Mouse (Mus musculus): ENCODE data around the gene Gipc2.

The Gipc2 gene

DNA sequence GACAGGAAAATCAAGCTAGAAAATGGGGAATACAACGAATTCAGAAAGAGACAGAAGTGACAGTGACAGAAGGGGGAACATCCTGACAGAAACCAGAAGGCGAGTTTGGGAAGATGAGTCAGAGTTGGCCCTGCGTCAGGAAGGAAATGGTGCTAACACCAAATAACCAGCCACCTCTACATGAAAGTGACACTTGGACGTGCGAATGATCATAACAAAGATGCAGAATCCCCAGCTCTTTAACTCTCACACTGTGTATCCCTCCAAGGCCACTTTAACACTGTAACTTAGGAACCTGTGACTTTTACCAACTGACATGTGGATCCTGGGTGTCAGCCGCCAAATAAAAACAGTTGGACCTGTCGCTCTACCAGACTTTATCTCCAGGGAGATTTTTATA is 16.6 kb downstream of the Gipc2 start:
- no peak for TF ChIP-seq GATA4 (IDR thresholded peaks at IDR 0.05; ENCODE audit: insufficient replicate concordance, low read length)

DNA sequence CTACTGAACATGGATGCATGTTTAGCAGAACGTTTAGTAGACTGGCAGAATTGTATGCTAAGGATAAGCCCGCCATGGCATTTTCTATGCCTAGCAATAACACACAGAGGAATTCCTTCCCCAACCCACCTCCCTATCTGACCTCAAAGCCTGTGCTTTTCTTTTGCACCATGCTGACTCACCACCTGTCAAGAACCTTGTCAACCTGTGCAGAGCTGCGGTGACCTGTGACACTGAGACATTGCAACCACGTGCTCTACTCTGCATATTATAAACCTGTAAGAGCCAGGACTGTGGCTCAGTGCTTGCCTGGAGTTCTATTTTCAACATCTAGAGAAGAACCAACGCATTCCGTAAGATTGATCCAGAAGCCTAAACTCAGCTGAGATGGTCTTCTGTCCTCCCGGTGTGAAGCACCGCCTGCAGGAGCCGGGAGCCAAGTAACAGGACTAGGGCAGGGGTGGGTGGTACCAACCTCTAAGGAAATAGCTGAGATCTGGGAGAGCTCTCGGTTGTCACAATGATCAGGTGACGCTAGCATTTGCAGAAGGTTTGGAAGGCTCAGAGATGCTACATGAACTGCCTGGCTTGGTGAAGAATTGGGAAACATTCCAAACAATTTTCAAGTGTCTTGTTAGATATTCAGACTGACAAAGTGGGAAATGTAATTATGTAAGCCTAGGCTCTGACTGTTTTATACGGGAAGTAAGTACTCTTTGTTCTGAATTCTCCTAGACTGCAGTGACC is 18.8 kb downstream of the Gipc2 start:
- no peak for TF ChIP-seq GATA4 (IDR thresholded peaks at IDR 0.05; ENCODE audit: insufficient replicate concordance, low read length)

- no peak for TF ChIP-seq GATA4 (IDR thresholded peaks at IDR 0.05; ENCODE audit: insufficient replicate concordance, low read length)
These were observed 20.8 kb downstream of the Gipc2 start for GRCm38 (mm10) chr3:152145186-152145585.

GRCm38 (mm10) chr3:152142989-152143695 is 22.9 kb downstream of the Gipc2 start:
- TF ChIP-seq GATA4 (IDR thresholded peaks at IDR 0.05; ENCODE audit: insufficient replicate concordance, low read length): no peak; the same call in 1 of the 2 replicates

DNA sequence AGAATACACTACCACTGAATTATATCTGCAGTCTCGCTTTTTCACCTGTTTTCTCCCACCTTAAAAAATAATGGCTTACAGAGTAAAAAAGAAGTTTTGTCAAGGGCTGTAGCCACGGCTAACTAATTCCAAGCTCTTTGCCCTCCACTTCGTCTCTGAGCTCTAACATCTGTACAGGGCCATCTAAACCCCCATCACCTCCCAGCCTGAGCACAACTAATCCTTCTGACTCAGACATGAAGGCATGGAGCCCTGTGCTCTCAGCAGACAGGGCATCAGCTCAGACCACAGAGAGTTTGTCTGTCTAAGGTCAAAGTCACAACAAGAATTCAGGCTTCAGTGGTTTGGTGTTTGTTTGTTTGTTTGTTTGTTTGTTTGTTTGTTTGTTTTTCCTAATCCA is 23.9 kb downstream of the Gipc2 start:
- TF ChIP-seq GATA4 (IDR thresholded peaks at IDR 0.05; ENCODE audit: insufficient replicate concordance, low read length): no peak

DNA sequence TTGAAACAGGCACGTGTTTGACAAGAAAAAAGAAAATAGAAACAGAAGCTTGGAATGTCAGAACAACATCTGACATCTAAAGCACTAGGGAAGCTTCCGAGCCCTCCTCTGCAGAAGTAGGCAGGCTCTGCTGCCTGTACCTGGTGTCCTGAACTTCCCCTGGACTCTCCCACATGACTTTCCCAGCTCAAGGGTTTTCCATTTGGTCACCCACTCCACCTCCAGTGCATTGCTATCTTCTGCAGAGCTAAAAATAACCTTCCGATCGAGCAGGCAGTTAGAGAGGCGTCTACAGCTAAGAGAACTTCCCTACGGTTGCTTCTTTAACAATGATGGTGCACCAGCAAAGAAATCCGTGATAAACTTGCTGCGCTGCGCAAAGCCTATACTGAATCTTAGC is 32.4 kb downstream of the Gipc2 start:
- no peak for TF ChIP-seq GATA4 (IDR thresholded peaks at IDR 0.05; ENCODE audit: insufficient replicate concordance, low read length)

DNA sequence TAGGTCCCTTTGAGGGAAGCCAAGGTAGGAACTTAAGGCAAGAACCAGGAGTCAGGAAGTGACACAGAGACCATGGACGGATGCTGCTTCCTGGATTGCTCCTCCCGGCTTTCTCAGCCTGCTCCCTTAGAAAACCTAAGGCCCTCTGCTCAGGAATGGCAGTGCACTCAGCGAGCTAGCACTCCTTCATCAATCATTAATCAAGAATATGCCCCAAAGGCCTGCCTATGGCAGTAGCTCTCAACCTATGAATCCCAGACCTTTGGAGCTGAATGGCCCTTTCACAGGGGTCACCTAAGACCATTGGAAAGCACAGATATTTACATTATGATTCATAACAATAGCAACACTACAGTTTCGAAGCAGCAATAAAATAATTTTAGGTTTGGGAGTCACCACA is 35.1 kb downstream of the Gipc2 start:
- no peak for TF ChIP-seq GATA4 (IDR thresholded peaks at IDR 0.05; ENCODE audit: insufficient replicate concordance, low read length)

DNA sequence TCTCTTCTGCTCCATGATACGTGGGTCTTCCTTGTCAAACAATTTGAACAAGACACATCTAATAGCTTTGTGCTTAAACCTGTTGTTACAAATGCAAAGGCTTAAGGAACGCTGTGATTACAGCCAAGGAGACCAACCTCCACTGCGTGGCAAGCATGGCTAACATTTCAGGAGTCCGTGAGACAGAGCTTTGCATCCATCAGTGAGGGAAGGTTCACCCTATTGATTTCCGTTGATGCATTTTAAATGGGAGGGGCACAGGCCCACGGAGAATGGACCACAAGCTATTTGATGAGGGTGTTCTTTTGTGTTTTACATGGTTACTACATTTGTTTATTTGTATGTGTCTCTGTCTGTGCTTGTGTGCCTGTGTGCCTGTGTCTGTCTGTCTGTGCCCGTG is 37.4 kb downstream of the Gipc2 start:
- no peak for TF ChIP-seq GATA4 (IDR thresholded peaks at IDR 0.05; ENCODE audit: insufficient replicate concordance, low read length)

DNA sequence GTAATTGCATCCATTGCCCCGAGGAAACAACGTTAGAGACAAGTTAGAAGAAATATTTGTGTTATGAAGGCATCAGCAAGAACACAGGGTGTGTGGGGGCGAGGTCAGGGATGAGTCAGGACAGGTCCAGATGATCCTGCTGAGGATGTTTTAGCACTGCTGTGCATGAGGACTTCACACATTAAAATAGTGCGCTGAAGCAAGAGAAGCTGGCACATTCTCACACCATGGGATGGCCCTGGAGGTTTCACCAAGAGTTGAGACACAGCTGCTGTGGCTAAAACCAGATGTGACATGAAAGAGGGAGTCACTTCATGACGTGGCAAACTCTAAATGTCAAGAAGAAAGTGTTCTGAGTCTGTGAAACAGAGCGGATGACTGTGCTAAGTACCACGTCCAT is 38.9 kb downstream of the Gipc2 start:
- no peak for TF ChIP-seq GATA4 (IDR thresholded peaks at IDR 0.05; ENCODE audit: insufficient replicate concordance, low read length)

GRCm38 (mm10) chr3:152122720-152123119 is 43.3 kb downstream of the Gipc2 start:
- no peak for TF ChIP-seq GATA4 (IDR thresholded peaks at IDR 0.05; ENCODE audit: insufficient replicate concordance, low read length)

DNA sequence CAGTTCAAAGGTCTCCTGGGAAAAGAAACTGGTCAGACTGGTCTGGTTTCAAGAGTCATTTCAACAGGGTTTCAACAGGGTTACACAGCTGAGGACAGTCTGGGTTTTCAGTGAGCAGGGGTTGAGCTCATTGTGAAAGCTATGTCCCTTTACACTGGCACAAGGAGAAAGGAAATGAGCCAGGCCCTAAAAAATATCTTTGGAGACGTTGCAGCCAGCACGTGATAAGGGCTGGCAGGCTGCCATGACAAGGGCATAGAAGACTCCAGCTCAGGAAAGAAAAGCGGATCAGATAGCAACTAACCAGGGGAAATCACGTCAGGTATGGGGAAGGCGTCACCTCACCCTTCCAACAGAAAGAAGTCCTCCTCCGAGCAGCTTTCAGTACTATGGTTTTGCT is 43.9 kb downstream of the Gipc2 start:
- TF ChIP-seq GATA4 (IDR thresholded peaks at IDR 0.05; ENCODE audit: insufficient replicate concordance, low read length): peak; percentile 13; the same call in 1 of the 2 replicates

- no peak for TF ChIP-seq GATA4 (IDR thresholded peaks at IDR 0.05; ENCODE audit: insufficient replicate concordance, low read length)
These were observed 44.6 kb downstream of the Gipc2 start for GRCm38 (mm10) chr3:152121169-152122009.

DNA sequence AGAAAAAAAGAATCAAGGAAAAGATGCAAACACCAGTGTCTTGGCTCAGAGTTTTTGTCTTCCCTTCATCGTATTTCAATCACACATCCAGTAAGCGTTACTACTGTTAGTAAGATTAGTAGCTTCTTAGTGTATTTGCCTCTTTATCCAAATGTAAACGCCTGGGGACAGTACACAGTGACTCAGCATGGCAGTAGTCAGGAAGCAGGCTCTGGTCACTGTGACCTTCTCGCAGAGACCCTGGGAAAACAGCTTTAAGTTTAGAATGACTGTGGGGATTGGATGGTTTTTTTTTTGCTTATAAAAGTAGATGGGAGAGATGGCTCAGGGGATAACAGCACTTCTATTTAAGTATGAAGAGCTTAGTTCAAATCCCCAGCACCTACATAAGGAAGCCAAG is 46.0 kb downstream of the Gipc2 start:
- TF ChIP-seq GATA4 (IDR thresholded peaks at IDR 0.05; ENCODE audit: insufficient replicate concordance, low read length): no peak

DNA sequence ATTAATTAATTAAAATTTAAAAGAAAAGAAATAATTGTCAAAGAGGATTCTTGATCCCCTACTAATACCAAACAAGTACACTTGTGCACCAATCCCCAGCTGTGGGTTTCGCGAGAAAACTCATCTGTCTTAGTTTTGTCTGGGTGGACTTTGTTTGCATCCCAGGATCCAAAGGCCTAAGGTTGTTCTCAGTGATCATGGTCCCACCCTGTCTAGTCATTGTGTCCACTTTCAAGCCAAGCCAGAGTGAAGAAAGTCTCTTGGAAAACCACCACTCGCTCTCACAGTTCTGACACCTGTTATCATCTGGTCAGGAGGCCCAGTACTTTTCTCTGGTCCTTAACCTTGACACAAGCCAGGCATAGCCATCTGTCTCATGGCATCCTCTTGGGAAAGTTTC is 48.1 kb downstream of the Gipc2 start:
- no peak for TF ChIP-seq GATA4 (IDR thresholded peaks at IDR 0.05; ENCODE audit: insufficient replicate concordance, low read length)

DNA sequence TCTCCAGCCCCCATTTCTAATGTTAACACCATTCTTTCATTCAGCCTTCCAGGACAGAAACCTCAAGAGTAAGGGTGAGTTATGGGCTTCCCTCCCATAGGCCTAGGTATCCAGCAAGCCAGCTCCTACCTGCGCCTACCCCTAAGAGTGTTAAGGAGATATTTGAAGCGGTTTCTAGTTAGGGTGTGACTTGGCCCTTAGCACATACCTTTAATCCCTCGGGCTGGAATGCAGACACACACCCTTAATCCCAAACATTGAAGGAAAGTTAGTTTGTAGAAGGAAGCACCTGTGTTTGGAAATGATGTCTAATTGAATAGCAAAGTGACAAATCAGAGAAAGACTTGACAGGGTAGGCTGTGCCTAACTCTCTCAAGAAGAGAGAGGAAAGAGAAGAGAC is 49.9 kb downstream of the Gipc2 start:
- TF ChIP-seq GATA4 (IDR thresholded peaks at IDR 0.05; ENCODE audit: insufficient replicate concordance, low read length): no peak

DNA sequence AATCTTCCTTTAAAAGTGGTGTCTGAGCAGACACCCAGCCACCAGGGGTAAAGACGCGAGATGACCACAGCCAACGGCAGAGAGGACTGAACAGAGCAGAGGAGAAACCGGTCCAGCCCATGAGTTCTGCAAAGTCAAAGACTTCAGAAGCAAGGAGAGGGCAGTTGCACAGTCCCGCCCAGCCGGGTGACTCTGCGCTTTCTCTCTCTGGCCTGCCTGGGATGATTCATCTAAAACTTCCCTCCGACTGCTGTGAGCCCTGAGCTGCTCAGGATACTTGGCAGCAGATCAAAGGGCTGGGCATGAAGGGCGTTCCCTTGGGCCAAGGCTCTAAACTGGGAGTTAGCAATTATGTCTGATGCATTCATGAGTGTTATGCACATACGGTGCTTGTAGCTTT is 51.2 kb downstream of the Gipc2 start:
- TF ChIP-seq GATA4 (IDR thresholded peaks at IDR 0.05; ENCODE audit: insufficient replicate concordance, low read length): no peak

Measured in liver, adult (tissue).